Comparison of ENCODE assay signal across 8 mouse cellular contexts in genomic region chr5:24474025-24474722, GRCm38 (mm10). TPM values are rescaled to one million over a fixed set of nuclear protein-coding genes. Genes with fewer than 3 reads are reported as not detected.
A peak's percentile ranks its signal among the peaks of the same experiment; 100 is the strongest.
DNase-seq lines count a peak whose midpoint lies in the region; ATAC-seq lines count a peak whose summit lies in the region.

No protein-coding gene starts in this region.

- H3K9me3 ChIP-seq in forebrain, embryonic 15.5 days: no peaks in the 10 kb centered on the region
- H3K9me3 ChIP-seq in midbrain, embryonic 13.5 days: no peaks in the 10 kb centered on the region

- H3K4me3 ChIP-seq in forebrain, embryonic 15.5 days: peak overlapping the region; percentile 38
- H3K4me3 ChIP-seq in midbrain, embryonic 13.5 days (replicated peaks): peak overlapping the region; percentile 39

- 6% methylated on average over 71 of the region's 77 CpGs for WGBS in forebrain, embryonic 15.5 days
- WGBS in midbrain, embryonic 13.5 days: 3% methylated on average over 77 of the region's 77 CpGs

- no peak overlapping the region for H3K27ac ChIP-seq in forebrain, embryonic 15.5 days (replicated peaks)
- H3K27ac ChIP-seq in midbrain, embryonic 13.5 days: no peak overlapping the region

- peak overlapping the region; percentile 41 for H3K9ac ChIP-seq in forebrain, embryonic 15.5 days (replicated peaks)
- peak overlapping the region; percentile 64 for H3K9ac ChIP-seq in midbrain, embryonic 13.5 days (replicated peaks)

- ATAC-seq in forebrain, embryonic 15.5 days (replicated peaks): peak; percentile 15; the same call in 1 of the 2 replicates
- ATAC-seq in midbrain, embryonic 13.5 days: peak; percentile 32

- DNase-seq in ovary, postnatal 14 days (ENCODE audit: low spot score): peak; percentile 22
- no peak for DNase-seq in ovary, postnatal 10 days (ENCODE audit: low spot score)
- peak; percentile 47 to 69 for DNase-seq in kidney, postnatal 4 days
- no peak for DNase-seq in right cerebral cortex, postnatal 36 days (ENCODE audit: low spot score in 2 of 2)
- DNase-seq in adrenal gland, adult (ENCODE audit: inconsistent age in 2 of 2, low spot score in 1 of 2): no peak
- no peak for DNase-seq in left cerebral cortex, adult 8-10 months (ENCODE audit: low spot score in 2 of 2)

- H3K27me3 ChIP-seq in forebrain, embryonic 15.5 days: peaks cover 22% of the 10 kb centered on the region; the same call in 1 of the 2 replicates
- H3K27me3 ChIP-seq in midbrain, embryonic 13.5 days: peaks cover 46% of the 10 kb centered on the region

- H3K4me2 ChIP-seq in forebrain, embryonic 15.5 days (replicated peaks): peak overlapping the region; percentile 54
- H3K4me2 ChIP-seq in midbrain, embryonic 13.5 days (replicated peaks): peak overlapping the region; percentile 66

- peaks cover 27% of the 10 kb centered on the region for H3K4me1 ChIP-seq in forebrain, embryonic 15.5 days
- peaks cover 39% of the 10 kb centered on the region for H3K4me1 ChIP-seq in midbrain, embryonic 13.5 days (replicated peaks)

- peaks cover 23% of the 10 kb centered on the region for H3K36me3 ChIP-seq in forebrain, embryonic 15.5 days
- H3K36me3 ChIP-seq in midbrain, embryonic 13.5 days: peaks cover 28% of the 10 kb centered on the region

RNA-seq across cellular contexts. Expression of gene Agap3, which starts 22.2 kb away (rescaled TPM):
- polyA plus RNA-seq in forebrain, embryonic 15.5 days (2015; fragmentation: Nextera tagmentation; extraction: Ambion mirVana): 76.9 and 108 TPM in 2 replicates
- polyA plus RNA-seq in midbrain, embryonic 13.5 days (2015; fragmentation: Nextera tagmentation; extraction: Ambion mirVana): 48.8 and 52.2 TPM in 2 replicates
- total RNA-seq in left cerebral cortex, adult 8-10 months (2022): 100 to 1,000 TPM; 521 to 543 (median 525) TPM

RNA-seq across cellular contexts. Expression of gene Tmub1, which starts 26.5 kb away (rescaled TPM):
- 39.4 and 40.1 TPM in 2 replicates for polyA plus RNA-seq in forebrain, embryonic 15.5 days (2015; fragmentation: Nextera tagmentation; extraction: Ambion mirVana)
- polyA plus RNA-seq in midbrain, embryonic 13.5 days (2015; fragmentation: Nextera tagmentation; extraction: Ambion mirVana): 46.5 and 49.6 TPM in 2 replicates
- total RNA-seq in left cerebral cortex, adult 8-10 months (2022): 10 to 100 TPM; 24.2 to 30.3 (median 27.3) TPM

RNA-seq across cellular contexts. Expression of gene Fastk, which starts 29.1 kb away (rescaled TPM):
- 90.6 and 91.4 TPM in 2 replicates for polyA plus RNA-seq in forebrain, embryonic 15.5 days (2015; fragmentation: Nextera tagmentation; extraction: Ambion mirVana)
- polyA plus RNA-seq in midbrain, embryonic 13.5 days (2015; fragmentation: Nextera tagmentation; extraction: Ambion mirVana): 80.4 and 95.0 TPM in 2 replicates
- 100 to 1,000 TPM; 128 to 142 (median 135) TPM for total RNA-seq in left cerebral cortex, adult 8-10 months (2022)

RNA-seq across cellular contexts. Expression of gene Slc4a2, which starts 50.5 kb away (rescaled TPM):
- polyA plus RNA-seq in forebrain, embryonic 15.5 days (2015; fragmentation: Nextera tagmentation; extraction: Ambion mirVana): 18.5 and 23.7 TPM in 2 replicates
- polyA plus RNA-seq in midbrain, embryonic 13.5 days (2015; fragmentation: Nextera tagmentation; extraction: Ambion mirVana): 20.1 and 25.4 TPM in 2 replicates
- total RNA-seq in left cerebral cortex, adult 8-10 months (2022): 10 to 100 TPM; 31.0 to 52.6 (median 39.2) TPM

RNA-seq across cellular contexts. Expression of gene Cdk5, which starts 50.8 kb away (rescaled TPM):
- polyA plus RNA-seq in forebrain, embryonic 15.5 days (2015; fragmentation: Nextera tagmentation; extraction: Ambion mirVana): 106 and 114 TPM in 2 replicates
- 95.9 and 102 TPM in 2 replicates for polyA plus RNA-seq in midbrain, embryonic 13.5 days (2015; fragmentation: Nextera tagmentation; extraction: Ambion mirVana)
- 100 to 1,000 TPM; 121 to 136 (median 129) TPM for total RNA-seq in left cerebral cortex, adult 8-10 months (2022)

Comparison
In these comparisons a context has a peak if more than half of its experiments do, and no peak if none do; other contexts are left out.
1. DNase-seq: peak in ovary, postnatal 14 days (single experiment) and kidney, postnatal 4 days (2 of 2); none in ovary, postnatal 10 days (single experiment), right cerebral cortex, postnatal 36 days (0 of 2), adrenal gland, adult (0 of 2) and left cerebral cortex, adult 8-10 months (0 of 2).